Mouse (Mus musculus) frontal cortex, adult 2 months (tissue): ENCODE results near the gene Cc2d2a. TPM values are rescaled to one million over a fixed set of nuclear protein-coding genes. Genes with fewer than 3 reads are reported as not detected.

Experiments used
- DNase-seq, 2 experiments: peaks; one replicate each; pipeline ENCODE4 v3.0.0; 2022; ENCODE audit warnings: low spot score in 1 of 2; ENCODE audit errors: extremely low spot score in 1 of 2
- polyA plus RNA-seq: library from polyadenylated mRNA; depleted of rRNA; stranded (reverse); fragments of >200 nt; gene quantifications from 2 replicates; pipeline ENCODE4 v1.2.3, GENCODE M21; 2012; rRNA removed

Gene Cc2d2a
- 16.0 and 17.4 TPM in 2 replicates for polyA plus RNA-seq

DNA sequence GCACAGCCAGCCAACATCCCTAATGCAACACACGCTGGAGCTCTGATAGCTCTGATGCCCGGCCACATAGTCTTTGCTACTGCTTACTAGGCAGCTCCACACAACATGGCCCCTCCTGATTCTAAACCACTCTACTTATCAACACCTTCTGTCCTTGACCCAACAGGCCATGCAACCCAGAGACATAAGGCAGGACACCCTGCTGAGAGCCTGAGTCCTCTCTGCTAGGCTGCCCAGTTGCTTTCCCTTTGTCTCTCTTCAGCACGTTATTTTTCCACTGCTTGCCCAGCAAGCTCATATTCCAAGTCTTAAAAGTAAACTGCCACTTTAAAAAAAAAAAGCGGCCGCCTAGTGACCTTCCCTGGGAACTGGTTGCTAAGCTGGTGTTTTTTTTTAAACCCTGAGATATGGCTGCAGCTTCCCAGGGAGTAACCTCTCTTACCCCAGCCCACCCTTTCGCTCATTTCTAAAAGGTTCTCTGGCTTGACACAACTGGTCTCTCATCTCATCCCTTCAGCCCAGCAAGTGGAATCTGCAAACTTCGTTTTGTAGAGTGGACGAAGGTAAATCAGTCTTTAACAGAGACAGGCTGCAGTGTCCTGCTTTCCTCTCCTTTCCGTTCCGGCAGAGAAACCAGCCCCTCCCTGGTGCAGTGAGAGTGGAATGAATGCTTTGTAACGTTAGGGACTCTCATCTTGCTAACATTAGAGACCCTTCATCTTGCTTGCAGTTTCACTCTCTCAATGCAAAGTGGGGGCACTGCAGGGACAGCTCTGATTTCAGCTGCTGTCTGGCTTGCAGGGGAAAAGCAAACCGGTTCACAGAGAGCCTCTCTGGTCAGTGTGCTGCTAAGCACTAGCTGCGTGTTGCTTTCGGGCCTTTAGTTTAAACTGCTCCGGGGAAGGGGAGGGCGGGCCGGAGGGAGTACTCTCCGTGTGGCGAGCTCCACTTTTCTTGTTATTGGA, at the start of gene Cc2d2a:
Gene Cc2d2a (plus strand): TSS at position 350 of the 965 bp plus-strand sequence.
- peak in 1 of 2 experiments; percentile 53 for DNase-seq

DNA sequence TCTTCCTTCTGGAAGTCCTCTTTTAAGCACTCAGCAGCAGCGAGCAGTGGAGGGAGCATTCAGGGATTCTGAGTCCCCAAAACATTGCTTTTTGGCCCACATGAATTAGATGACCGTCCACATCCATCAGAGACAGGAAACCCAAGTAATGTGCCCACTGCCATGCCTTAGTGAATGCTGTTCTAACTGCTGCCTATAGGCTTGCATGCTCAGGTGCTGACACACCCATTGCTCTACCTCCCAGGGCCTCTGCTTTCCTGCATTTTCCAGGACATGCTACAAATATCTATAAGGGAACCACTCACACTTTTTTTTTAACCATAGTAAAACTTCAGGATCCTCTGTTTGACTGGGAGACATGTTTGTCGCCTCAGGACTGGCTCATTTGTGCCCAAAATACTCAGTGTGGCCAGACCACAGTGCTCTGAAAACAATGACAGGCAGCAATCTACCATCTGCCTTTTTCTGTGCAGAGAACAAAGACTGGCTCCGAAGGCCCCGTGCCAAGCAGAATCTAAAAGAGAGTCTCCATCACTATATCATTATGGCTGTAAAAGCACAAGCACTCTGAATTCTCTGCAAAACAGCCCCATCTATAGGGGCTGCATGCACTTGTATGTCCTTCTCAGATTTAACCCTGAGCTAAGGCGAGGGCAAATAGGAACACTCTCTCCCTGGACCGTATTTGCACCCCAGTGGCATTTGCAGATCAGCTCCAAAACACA, 40.4 kb upstream of the Cc2d2a start:
- DNase-seq = peak in 1 of 2 experiments; percentile 18

DNA sequence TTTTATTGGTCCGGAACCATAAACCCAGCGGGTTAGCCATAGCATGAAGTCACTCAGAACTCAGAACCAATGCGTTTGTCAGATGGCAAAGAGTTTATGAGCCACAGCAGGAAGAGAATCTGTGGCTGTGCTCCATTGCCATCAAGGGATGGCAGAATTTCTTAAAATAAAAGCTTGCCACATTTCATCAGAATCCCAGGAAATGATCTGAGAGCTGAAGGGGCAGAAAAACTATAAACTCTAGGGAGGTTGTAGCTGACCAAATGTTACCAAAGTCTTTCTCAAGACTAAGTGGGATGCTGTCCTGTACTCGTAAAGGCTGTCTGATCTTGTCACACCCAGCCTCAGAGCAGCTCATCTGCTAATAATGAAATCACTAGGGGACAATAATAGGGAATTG, 36.7 kb upstream of the Cc2d2a start:
- DNase-seq = no peak

DNA sequence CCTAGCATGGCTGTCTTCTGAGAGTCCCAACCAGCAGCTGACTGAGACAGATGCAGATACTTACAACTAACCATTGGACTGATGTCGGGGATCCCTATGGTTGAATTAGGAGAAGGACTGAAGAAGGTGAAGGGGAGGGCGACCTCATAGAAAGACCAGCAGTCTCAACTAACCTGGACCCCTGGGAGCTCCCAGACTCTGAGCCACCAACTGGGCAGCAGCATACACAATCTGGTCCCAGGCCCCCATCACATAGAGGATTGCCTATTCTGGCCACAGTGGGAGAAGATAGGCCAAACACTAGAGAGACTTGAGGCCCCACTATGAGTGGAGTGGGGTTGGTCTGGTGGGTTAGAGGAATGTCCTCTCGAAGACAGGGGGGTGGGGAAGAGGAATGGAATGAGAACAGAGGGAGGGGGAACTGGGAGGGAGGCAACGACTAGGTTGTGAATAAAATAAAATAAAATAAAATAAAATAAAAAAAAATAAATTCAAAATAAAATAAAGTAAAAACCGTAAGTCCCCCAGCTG, 28.0 kb upstream of the Cc2d2a start:
- DNase-seq = no peak

DNA sequence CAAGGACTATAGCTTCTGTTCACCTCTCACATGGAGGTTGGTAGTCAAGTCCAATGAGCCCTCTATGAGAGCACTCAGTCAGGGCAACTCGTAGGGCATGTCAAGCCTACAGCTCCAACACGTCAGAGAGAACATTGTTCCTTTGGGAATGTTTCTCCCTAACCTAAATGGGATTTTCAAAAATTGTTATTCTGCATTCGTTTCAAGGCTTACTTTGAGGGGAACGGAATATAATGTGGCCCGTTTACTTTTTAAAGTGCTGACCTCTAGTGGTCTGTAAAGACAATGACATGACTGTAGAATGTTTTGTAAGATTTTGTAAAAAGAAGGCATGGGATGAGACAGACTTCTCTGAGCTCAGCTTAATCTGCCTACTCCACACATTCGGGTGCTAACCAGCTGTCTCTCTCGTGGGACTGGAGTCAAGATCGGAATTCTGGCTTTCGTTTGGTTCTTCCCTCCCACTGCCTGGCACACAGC, 27.5 kb upstream of the Cc2d2a start:
- peak; percentile 67 to 80 for DNase-seq

DNA sequence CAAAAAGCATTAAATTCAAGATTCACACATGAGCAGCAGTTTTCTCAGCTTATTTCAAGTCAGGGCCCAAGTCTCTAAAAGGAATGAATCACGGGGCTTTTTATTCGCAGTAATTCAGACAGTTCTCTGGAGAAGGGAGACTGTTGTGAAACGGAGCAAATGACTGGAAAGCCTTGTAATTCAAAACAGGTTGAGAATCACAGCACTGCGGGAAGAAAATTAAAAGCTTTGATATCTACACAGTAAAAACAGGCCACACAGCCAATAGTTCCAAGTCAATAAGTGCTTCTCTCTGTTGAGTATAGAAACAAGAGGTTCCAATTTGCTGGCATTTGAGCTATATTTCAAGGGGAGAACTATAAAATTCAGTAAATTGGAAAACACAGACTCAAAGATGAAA, 17.1 kb upstream of the Cc2d2a start:
- no peak for DNase-seq

DNA sequence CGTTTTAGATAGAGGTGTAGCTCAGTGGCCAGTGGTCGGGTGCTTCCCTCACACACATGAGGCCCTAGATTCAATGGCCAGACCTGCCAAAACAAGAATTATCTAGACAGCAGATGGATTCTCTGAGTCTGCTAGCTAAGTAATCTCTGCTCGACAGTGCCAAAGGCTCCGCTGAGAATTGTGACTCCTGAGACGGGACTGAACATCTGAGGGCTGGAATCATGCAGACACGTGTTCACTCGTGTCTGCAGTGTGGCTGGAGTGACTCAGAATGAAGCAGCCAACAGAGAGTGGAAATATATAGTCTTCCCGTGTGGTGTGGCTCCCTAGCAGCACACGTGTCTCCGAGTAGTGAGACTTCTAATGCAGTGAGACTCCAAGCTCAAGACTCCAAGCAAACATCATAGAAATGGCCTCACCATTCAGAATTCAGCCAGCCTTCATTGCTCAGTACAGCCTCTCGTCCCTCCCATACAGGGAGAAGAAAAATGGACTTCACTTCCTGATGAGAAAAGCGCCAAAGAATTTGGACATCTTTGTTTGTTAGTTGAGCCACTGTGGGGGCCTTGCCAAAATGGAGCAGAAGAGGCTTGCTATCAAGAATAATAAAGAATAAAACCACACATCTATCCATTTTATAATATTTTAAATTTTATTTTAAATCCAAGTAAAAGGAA, 14.9 kb upstream of the Cc2d2a start:
- no peak for DNase-seq

DNA sequence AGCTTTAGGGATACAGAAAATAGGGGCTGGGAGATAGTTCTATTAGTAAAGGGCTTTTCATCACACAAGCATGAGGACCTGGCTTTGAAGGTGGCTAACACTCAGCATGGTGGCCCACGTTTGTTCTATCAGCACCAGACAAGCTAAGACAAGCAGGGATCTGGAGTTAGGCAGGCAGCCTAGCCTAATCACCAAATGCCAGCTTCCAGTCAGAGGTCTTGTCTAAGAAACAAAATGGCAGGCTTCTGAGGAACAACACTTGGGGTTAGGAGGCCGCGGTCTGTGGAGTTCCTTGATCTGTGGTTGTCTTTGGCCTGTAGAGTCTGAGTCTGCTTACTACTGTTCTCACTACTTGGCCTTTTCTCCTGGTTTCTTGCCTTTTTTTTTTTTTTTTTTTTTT, 648 bp upstream of the Cc2d2a start:
- no peak for DNase-seq

DNA sequence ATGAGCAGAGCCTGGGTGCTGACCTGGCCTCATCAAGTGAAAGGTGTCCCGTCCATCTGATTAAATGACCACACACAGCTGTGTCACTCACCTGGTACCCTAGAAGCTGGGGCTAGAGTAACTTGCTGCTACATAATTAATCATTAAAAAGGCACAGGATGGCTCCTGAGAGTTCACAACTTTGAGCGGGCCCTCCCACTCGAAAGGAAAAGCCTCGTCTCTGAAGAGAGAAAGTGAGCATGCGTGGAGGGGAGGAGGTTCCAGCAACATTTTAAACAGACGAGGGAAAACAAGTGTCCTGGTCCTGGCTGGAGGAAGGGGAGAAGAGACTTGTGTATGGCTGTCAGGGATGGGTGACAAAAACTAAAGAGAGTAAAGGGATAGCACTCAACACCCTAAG, 1.4 kb downstream of the Cc2d2a start:
- no peak for DNase-seq

DNA sequence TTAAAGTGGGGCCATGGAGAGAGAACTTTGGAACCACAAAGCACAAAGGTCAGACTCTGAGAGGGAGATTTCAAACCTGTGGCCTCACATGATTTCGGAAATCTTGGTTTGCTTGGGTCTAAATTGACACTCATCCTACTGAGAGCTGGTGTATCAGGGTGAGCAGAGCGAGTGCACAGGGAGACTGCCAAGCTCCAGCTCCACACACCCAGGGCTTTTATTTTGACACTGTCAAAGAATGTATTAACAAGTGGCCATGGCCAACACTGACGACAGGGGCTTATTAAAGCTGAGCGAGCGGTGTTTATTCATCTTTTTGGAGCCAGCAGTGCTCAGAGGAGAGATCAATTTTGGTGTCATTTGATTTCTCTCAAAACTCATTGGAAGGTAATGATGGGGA, 3.0 kb downstream of the Cc2d2a start:
- no peak for DNase-seq

DNA sequence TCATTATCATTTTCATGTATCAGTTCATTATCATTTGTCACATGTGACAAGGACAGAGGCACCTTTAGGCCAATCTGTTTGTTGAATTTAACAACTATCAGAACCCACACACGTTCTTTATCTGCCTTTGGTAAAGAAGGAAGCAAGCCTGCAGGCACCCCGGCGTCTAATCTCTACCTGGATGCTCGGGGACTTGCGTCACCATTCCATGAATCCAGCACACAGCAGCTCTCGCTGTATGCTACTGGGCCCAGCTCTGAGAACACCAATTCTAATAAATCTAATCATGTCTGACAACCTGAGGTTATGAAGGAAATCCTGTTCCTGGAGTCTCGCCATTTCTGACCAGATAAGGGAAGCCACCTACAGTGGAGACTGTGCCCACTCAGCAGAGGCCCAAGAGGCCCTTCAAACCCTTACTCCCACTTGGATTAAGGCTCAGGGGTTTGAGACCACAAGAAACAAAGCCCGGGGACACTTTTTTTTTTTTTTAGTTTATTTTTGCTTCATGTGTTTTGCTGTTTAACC, 7.0 kb downstream of the Cc2d2a start:
- DNase-seq = no peak

DNA sequence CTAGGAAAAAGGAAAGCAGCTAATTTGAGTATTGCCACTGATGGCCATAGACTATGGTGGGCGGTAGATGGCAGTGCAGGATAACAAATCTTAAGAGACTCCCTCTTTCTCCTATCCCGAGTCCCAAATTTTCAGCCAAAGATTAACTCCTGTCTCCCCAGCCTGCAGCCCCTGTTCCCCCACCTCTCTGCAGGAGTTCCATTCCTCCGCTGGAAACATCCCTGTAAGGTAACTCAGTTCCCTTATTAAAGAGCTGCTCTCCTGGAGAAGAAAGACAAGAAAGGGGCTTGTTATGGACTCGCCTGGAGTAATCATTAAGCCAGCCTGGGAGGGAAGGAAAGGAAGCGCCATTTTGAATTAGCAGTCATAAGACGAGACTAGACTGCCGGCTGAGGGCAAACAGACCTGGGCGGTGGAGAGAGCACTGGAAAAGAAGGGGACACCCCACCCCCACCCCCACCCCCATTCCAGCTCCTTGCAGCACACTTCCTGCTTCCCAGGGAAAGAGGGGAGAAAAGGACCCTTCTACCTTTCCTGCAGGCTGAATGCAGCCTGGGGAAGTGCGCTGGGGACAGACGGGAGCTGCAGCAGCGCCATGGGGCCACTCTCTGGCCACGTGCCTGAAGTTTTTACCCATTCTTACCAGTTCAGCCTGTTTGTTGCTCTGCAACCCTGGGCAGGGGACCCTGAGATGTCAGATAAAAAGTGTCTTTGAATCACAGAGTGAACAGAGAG, 10.2 kb downstream of the Cc2d2a start:
- DNase-seq = peak; percentile 78 to 89

DNA sequence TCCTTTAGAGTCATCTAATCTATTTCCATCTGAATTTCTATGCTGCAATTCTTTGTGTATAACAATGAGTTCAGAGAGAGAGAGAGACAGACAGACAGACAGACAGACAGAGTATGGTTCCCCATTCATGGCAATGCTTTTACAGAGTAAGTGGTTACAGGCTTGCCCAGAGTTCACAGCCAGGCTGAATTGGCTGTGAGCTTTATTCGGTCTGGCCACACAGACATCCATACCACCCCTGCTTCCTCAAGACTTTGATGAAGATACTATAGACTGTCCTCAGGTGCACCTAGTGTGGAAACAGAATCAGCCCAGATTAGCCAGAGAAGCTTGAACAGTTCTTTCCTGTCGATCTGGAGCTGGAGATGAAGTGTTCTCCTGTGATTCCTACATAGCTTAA, 10.9 kb downstream of the Cc2d2a start:
- no peak for DNase-seq

DNA sequence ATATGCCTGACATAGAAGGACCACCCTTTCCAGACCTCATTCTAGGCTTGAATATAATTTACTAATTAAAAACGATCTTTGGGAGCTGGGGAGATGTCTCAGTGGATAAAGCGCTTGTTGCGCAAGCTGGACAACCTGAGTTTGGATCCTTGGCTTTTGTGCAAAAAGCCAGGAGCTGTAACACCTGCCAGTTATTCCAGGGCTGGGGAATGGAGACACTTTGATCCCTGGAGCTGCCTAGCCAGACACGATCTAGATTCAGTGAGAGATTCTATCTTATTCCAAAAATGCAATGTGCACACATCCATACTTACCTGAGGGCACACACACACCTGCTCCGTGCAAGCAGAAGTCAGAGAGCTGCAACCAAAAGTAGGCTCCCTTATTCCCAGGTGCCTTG, 23.3 kb downstream of the Cc2d2a start:
- DNase-seq = no peak

DNA sequence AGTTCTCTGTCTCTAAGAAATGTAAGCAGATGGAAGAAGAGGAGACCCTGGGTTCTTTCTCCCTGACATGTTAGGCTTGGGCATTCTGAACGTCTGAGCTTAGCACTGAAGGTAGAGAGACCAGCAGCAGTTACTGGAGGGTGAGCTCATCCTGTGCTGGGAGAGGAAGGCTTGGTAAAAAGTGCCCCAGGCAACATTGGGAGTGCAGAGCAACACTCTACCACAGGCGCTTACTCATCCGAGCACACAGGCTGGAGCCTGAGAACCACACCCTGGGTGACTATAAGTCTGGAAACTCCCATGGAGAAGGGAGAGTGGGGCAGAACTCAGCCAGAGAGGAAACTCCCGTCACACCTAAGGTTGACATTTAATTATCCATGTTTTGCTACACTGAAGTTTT, 30.3 kb downstream of the Cc2d2a start:
- DNase-seq = no peak

DNA sequence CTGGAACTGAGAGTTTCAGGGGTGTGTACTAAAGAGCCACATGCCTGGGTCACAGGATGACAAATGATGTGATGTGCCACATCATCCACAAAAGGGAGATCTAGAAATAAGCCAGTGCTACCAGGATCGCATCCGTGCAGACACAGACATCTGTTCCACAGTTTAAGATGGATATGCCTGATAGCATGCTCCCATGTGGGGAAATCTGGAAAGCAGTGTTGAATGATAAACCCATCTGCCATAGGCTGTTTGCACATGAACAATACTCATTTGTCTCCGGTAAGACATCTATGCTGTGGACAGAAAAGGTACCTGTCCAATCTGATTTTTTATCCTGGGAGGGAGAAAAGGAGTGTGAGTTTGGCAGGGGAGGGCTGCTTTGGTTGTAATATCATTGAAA, 35.0 kb downstream of the Cc2d2a start:
- DNase-seq = no peak

DNA sequence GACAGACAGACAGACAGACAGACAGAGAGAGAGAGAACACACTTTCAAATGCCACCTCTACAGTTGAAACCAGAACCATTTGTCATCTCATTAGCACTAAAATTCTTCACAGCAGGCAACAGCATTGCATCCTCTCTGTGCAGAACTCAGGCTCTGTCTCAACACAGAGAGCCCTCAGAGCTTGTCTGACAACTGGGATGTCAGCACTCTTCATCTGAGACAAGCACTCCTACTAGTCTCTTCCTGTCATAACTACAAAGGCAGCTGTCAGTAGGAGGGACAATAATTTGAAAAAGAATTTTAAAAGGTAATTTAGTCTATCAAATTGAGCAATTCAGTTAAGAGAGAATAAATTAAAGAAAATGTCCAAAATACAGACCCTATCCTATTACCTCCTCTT, 37.1 kb downstream of the Cc2d2a start:
- no peak for DNase-seq

DNA sequence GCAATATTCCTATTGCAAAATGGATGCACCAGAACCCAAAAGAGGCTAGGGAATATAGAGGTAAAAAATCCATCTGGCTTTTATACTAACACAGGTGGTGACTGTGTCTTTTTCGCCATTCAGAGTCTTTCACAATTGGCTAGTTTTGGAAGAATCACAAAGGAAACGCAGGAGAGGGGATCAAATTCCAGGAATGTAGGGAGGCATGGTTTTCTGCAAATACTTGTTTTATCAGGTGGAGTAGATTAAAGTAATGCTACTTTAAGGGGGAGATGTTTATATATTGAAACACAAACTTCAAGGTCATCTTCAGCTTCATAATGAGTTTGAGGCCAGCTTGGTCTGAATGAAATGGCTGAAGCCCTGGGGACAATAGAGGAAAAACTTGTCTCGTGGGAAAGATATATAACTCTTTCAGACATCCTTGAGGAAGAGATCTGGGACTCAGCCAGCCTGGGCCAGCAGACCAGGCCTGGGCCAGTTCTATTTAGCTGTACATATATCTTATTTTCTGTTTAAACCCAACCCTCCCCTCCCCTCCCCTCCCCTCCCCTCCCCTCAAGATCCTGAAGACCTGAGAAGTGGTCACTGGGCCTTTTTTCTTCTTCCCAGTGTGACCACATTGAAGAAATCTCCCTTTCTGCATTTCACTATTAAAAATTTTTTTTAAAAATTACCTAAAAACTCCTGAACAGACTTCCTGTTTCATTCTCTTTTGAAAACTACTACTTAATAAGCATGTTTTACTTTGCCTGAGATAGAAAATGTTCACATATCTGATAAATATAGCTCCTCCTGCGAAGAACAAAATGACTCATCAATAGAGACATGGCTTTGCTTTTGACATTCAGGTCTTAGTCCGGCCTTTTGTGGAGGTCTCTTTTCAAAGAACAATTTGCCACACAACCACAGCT, 59.6 kb downstream of the Cc2d2a start:
- DNase-seq = no peak

DNA sequence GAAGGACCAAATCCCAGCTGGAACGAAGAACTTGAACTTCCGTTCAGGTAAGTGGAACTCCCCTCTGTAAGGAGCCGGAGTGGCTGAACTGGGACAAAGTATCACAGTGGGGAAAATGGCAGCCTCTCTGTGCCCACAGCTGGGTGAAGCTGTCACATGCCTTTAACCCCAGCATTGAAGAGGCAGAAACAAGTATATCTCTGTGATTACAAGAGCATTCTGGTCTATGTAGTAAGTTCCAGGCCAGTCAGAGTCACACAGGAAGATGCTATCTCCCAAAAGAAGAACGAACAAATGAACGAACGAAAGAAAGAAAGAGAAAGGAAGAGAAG, 60.3 kb downstream of the Cc2d2a start:
- DNase-seq = no peak
